Mouse (Mus musculus) right cerebral cortex, postnatal 10 days (tissue): Measurements from ENCODE around the gene Secisbp2.

Experiments
- DNase-seq, 2 experiments: peaks; one replicate each; pipeline ENCODE4 v3.0.0; 2021; ENCODE audit warnings: low spot score in 2 of 2

Secisbp2 gene

DNA sequence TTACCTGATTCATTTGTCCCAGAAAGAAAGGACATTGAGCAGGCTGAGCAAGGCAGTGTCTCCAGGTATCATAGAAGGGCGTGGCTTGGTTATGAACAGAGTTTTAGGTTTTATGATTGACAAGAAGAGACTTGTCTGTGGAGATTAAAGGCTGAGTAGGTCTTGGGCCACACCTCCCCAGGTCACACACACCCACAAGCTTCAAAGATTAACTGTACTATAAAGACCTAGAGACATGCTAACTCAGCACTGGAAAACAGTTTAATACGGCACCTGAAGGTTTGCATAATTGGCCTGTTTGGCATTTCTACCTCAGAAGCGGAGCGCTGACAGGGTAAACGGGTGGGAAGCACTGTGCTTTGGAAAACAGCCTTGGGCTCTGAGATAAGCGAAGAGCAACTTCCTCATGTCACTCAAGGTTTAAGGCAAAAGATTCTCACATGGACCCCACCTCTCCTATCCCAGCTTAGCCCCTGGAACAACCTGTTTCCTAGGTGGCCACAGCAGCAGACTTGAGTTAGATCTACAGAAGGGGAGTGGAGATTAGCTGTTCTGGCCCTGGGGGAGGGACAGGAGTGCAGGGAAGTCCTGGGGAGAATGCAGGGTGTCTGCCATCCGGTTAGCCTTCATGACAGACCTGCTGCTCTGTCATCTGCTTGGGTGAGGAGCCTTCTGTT lies 33.9 kb downstream of the Secisbp2 start:
- DNase-seq = no peak

DNA sequence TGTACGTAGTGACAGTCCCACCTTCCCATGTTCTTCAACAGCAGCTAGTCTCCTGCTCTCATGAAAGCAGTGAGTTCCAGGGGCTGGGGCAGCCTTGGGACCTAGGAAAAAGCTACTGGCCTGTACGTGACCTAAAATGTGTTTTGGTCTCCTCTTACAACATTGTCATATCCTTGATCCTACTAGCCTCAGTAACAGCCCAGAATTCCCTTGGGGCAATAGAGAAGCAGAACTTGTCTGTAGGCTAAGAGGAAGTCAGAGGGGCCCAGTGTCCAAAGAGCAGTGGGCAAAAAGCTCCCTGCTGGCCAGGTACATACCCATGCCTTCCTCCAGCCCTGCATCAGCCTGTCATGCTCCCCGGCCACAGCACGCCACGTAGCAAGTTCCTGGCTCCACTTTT lies 35.5 kb downstream of the Secisbp2 start:
- DNase-seq = no peak

DNA sequence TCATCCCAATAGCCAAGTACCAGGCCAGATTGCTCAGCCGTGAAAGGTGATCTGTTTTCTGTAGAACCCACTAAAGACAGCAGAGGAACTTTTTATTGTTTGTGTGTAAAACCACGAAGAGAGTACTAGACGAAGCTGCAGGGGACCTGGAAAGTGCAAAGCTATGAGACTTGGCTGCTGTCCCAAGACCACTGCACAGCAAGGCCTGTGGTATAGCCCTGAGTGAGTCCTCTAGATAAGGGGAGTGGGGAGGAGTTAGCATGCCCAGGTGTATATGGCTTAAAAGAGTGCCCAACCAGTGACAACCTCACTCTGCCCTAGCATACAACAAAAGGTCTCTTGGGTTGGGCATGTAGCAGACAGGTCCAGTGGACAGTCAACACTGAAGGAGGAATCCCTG lies 37.2 kb downstream of the Secisbp2 start:
- no peak for DNase-seq

DNA sequence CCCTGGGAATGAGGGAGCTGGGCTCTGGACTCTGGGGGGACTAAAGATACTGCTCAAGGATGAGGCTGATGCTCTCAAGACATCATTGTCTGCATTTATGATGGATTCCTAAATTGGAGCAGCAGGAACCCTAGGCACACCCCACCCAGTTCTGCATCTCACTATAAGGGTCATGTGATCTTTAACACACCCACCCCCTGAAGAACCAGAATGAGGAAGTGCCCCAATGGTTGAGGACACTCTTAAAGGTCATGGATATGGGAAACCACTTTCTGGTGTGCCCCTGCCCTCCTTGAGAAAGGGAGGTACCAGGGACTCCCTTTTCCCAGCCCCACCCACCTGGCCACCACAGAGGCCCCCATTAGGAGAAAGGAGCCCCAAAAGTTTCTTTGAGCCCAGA lies 45.0 kb downstream of the Secisbp2 start:
- no peak for DNase-seq

DNA sequence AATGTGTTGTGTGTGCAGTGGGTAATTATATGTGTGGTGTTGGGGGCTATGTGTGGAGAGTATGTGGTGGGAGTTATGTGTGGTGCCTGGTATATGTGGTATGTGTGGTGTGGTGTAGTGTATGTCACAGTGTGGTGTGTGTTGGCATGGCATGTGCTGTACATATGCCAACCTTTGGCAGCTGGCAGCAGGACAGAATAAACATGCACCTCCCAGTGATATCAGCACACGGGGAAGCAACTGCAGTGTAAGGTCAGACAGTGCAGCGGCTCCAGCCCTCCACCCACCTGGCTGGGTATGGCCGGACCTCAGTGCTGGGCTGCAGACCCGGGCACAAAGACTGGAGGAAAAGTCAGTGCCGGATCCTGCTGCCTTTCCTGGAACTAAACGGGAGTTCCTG lies 46.0 kb downstream of the Secisbp2 start:
- no peak for DNase-seq

DNA sequence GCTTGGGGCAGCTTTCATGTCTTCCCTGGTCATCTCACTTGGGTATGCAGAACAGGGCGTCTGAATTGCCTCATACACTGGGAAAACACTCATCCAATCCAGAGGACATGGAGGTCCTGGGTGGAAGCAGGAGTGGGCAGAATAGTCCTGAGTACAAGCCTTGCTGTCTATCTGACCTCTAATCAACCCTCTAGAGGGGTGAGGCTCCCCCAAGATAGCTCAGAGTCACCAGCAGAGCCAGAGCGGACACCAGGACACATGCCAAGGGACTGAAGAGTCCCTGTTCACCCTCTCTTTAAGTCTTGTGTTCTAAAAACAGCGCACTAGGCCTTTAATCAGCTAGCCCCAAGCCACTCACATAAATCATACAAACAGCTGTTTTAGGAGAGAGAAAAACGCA lies 46.4 kb downstream of the Secisbp2 start:
- DNase-seq = no peak

DNA sequence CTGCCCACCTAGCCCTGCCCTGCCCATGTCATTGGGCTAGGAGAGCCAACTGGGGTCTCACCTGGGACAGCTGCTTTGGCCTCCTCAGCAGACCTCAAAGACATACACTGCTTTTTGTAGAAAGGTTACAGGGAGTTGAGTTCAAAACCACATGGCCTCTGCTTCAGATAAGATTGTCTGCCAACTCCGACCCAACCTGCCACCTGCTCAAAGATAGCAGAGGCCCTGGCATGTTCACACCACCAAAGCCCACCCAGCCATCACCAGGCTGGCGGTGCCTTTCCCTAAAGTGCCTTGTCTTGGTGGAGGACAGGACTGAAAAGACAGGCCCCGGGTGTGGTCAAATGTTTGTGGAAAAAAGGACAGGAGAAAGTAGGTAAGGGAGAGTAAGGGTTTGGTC lies 46.8 kb downstream of the Secisbp2 start:
- DNase-seq = no peak

DNA sequence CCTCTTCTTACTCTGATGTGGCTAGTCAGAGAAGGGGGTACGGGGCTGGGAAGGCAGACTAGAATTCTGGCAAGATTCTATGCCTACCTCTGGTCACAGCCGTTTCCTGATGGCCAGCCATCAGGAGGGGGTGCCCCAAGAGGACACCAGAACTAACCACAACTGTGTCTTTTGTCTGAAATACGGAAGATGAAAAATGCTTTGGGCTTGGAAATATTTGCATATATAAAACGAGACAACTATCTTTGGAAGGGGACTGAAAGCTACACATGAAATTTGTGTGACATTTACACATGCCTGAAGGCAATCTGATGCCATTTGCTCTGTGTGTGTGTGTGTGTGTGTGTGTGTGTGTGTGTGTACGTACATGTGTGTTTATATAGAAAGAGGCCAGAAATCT lies 52.4 kb downstream of the Secisbp2 start:
- no peak for DNase-seq

DNA sequence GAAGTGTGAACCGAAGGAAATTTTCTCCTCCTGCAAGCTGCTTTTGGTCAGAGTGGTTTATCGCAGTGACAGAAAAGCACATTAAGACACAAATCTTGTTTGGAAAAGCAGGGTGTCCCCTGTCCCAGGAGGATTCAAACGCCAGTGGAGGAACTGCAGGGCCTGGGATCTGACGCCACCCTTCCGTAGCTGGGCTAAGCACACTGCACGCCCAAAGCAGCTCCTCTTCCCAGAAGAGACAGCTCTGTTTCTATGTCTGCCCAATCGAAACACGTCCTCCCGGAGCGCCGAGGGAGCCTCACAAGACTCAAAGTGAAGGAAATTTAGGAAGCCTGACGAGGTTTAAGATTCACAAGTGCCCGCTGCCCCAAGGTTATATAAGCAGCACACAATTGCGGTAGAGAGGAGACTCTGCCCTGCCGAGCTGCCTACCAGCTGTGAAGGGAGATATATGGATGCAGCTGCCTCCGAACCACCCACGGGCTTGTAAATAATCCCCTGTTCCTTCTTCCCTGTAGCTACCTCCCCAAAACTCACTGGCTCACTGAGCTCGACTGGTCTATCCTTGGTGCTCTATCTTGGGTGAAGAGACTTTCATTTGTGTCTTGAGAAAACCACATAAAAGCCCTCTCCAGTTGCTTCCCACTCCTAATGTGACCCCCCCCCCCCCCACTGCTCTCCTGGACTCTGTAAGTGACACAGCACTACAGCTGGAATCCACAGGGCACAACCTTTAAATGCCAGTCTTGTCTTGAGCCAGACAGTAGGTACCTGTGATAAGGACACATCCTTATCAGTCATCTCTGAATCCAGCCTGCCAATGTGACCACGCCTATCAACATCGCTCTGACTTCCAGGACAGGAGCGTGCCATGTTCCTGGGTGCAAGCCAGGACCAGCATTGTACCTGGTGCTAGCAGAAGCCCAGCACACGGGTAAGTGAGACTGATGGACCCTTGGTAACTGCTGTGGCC lies 54.7 kb downstream of the Secisbp2 start:
- DNase-seq = no peak

DNA sequence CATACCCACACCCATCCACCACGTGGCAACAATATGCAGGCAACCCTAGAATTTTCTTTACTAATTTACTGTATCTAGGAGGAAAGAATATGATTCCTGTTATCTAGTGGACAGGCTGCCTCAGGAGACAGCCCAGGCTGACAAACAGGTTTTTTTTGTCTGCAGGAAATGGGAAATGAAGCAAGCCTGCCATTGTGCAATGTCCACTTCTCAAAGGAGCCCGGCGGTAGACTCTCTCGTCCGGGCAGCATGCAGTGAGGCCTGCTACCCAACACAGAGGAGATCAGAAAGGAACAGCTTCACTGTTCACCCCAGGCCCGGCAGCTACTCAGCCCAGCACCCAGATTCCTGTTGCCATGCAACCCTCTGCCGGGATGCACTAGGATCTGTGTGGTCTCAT lies 59.2 kb downstream of the Secisbp2 start:
- no peak for DNase-seq

DNA sequence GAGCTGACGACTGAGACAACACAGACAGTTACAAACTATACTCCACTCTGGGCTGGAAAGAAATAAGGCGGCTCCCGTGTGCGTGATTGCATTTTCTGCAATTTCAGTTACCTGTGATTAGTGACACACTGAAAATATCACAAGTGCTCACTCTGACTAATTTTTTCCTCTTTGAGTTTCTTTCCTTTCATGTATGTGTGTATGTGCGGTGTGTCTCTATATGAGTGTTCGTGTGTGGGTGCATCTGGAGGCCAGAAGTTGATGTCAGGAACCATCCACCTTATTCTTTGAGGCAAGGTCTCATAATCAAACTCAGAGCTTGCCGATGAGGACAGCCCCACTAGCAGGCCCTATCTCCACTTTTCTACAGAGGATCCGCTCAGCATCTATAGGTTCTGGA lies 60.5 kb downstream of the Secisbp2 start:
- no peak for DNase-seq

DNA sequence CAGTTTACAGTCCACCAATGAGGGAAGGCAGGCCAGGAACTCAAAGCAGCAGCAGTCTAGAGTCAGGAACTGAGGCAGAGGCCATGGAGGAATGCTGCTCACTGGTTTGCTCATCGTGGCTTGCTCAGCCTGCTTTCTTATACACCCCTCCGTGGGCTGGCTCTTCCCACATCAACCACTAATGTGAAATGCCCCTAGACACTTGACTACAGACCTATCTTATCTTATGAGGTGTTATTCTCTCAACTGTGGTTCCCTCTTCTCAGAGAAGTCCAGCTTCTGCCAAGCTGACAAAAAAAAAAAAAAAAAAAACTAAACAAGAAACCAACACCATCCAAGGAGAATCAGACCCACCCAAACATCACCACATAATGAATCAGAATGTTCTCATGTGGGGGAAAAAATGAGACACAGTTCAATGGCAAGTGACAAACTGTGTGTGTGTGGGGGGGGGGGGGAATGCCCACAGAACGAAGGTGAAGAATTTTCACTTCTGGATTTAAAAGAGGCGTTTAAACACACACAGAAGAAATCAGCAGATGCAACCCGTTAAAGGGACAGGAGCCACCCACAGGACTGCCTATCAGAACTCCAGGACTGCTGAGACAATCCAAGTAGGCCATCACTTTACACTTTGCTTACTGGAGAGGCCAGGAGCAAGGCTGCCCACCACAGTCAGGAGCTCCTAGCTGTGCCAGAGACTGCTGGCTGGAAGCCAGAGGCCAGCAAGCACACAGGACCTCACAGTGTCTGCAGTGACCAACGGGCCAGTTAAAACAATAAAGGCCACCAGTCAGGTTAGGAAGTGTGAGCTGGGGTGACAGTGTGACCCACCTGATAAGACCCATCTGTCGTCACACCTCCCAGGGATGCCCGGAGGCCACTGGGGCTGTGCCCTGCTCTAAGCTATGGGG lies 65.1 kb downstream of the Secisbp2 start:
- no peak for DNase-seq

DNA sequence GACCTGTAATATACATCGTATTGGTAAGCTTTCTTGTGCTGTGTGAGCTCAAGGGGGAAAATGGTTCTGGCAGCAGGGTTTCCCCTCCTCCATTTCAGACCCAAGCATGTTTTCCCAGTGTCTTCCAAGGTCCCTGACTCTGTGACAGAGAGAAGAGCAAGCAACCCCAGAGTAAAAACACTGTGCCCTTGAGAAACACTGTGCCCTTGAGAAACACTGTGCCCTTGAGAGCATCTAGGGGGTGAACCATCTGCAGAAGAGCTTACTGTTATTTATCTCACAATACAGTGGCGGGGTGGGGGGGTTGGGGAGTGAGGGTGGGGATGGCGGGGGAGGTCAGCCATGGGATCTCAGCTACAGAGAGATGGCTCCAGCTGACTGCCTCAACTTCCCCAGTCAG lies 67.8 kb downstream of the Secisbp2 start:
- no peak for DNase-seq

DNA sequence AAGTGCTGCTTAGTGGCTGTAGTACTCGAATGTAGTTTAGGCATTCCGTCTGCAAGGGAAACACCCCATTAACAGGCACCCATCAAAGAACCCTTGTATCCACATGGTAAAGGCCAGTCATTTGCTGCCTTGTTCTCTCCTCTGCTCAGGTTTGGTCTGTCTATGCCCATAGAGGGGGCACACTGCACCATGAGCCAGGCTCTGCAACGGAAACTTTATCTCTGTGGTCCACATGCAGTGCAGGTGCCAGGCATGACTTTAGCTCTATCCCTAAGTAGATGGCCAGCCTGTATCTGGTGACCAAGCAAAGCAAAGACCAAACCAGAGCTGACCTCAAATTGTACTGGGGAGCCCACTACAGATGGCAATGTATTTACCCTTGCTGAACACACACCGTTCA lies 69.1 kb downstream of the Secisbp2 start:
- no peak for DNase-seq

DNA sequence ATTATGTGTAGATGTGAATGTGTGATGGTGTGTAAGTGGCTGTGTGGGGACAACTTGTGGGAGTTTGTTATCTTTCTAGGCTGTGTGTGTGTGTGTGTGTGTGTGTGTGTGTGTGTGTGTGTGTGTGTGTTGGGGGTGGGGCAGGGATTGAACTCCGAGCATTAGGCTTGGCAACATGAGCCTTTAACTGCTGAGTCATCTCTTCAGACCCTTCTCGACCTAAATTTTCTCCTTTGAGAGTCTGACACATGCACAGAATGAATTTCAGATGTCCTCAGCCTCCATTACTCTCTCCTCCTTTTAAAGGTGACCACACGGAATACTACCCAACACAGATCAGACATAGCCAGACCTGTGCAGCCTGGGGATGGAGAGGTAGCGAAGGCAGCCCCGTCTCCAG lies 71.6 kb downstream of the Secisbp2 start:
- no peak for DNase-seq

DNA sequence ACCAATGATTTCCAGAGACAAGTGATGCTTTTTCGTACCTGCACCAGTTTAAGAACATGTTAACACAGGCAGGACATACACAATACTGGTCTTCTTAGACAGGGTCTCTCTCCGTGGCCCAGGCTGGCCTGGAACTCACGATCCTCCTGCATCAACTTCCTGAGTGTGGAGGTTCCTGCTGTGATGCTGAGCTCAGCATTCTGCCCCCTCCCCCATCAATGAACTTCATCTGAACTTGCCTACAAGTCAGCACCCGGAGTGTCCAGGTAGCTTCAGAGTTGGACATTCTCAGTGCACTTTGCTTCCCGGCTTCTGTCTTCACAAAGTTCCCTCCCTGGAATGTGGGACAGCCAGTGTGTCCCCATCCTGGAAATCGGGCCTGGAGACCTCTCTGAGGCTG lies 73.1 kb downstream of the Secisbp2 start:
- no peak for DNase-seq

DNA sequence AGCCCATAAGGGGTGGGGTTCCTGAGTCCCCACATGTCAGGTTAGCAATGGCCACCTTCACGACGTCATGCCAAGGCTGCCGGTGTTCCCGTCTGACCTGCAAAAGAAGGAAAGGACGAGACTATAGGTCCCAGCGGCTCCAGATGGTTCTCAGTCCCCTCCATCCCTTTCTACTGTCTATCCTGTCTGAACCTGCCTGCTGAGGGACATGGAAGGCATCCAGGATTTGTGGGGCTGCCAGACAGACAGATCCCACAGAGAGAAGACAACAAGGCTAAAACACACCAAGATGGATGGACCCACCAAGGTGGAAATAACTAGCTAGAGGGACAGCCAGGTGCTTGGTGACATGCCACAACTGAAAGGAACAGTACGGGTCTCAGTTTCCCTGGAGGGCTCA lies 73.9 kb downstream of the Secisbp2 start:
- no peak for DNase-seq

DNA sequence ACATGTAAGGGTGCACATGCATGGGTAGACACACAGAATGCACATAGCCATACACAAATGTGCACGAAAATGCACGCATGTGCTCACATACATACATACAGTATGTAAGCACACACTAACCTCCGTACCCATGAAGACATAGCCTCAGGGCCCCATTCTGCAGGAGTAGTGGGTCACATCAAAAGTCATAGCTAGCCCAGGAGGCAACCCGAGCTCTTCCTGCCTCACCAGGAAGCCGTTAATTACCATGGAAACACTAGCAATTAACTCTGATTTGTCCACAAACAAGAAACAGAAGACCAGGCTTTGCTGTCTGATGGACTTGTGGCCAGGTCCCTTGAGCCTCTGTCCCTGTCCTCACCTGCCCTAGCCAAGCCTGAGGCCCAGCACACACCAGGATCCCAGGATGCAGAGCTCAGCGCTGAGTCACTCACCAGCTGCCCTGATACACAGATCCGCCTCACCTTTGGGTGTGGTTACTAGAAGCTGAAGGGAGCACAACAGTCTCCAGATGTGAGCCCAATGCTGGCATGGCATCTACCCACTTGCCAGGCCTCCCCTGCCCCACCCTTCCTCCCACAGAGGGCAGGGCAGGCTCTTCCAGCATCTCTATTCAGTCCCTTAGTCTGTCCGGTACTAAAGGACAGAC lies 74.6 kb downstream of the Secisbp2 start:
- no peak for DNase-seq

DNA sequence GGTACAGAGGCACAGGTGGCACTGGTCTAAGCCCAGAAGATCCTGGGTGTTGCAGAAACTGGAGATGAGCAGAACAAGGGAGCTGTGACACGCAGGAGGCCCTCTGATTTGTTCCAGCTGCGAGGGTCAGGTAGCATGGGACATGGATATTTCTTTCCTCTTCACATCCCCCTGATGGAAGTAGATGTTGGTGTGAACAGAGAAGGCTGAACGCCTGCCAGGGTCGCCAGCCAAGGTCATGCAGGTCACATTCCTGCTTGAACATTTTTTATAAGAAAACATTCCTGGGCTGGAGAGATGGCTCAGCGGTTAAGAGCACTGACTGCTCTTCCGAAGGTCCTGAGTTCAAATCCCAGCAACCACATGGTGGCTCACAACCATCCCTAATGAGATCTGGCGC lies 75.9 kb downstream of the Secisbp2 start:
- no peak for DNase-seq

DNA sequence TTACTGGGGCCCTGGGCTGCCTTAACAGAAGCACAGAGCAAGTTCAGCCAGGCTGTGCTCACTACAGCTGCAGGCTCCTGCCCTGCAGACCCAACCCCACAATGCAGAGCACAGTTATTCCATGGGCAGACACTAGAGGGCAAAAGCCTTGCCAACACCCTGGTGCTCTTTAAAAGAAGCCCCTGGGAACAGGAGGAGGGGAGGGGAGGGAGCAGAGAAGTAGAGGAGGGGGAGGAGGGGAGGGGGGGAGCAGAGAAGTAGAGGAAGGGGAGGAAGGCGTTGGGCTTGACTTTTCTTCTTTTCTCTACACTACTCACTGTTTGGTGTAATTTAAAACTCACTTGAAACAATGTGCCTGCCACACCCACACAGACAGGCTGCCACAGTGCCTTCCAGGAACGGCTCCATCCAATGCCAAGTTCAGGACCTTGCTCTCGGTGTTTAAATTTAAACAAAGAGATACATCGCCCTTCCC lies 78.4 kb downstream of the Secisbp2 start:
- peak in 1 of 2 experiments; percentile 59 for DNase-seq

DNA sequence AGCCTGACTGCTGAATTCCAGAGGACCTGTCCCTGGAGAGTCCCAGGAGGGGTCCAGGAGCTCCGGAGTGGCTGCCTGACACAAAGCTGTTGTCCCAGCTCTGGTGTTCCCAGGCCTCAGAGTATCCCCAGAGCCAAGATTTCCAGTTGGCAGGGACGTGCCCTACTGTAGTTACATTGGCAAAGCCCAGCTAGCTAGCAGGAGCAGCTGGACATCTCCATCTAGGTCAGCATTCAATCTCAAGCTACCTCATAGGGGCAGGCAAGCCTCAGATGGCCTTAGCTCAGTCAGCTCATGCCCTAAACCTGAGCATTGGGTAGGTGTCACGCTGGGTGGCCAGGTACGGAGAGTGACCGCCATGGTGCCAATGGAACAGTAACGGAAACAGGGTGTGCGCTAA lies 80.0 kb downstream of the Secisbp2 start:
- peak; percentile 61 to 75 for DNase-seq
